In the genomic region with DNA sequence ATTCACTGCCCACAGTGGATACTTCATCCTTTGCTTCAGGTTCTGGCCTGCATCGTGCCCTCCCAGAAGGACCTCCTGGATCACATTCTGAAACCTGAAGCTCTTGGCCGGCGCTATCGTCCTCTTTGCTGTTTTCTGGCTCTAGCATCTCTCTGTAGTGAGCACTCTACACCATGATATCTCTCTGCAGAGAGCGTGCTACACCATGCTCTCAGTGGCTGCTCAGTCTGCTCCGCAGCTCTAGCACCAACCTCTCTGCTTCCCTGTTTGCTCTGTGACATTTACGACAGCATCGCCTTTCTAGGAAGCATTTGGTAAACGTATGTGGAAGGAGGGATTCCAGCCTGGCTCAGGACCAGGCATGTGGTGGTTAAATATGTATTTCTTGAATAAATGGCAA, we compare ENCODE assay signal across 12 mouse cellular contexts.
DNase-seq lines count a peak whose midpoint lies in the region; ATAC-seq and TF ChIP-seq lines count a peak whose summit lies in the region.
"Had no signal": no experiment of that assay in that cellular context is flagged by ENCODE, and none has a peak within 500 bp of the region (broad histone marks: within the 10 kb centered on the region; RNA-seq: fewer than 3 reads in every experiment).

No protein-coding gene starts in this region.

- no peak for TF ChIP-seq POLR2A in kidney, adult 2 months (IDR thresholded peaks at IDR 0.05; ENCODE audit: low read depth, low read length)
- no peak for TF ChIP-seq POLR2A in limb, embryonic 14.5 days (IDR thresholded peaks at IDR 0.05; ENCODE audit: borderline replicate concordance, extremely low read depth, insufficient read depth, insufficient read length)

- no peak overlapping the region for H3K4me3 ChIP-seq in kidney, embryonic 14.5 days (ENCODE audit: low read length)
- H3K4me3 ChIP-seq in kidney, adult 2 months (ENCODE audit: insufficient read depth, low read depth, low read length) = no peak overlapping the region
- H3K4me3 ChIP-seq in neural tube, embryonic 12.5 days = no peak overlapping the region
- no peak overlapping the region for H3K4me3 ChIP-seq in limb, embryonic 14.5 days (replicated peaks; ENCODE audit: low read length)
- H3K4me3 ChIP-seq: erythroblast, embryonic 14.5 days had no signal

- H3K27ac ChIP-seq in kidney, embryonic 14.5 days (ENCODE audit: low read depth, low read length) = peak overlapping the region; percentile 25; the same call in 1 of the 2 replicates
- H3K27ac ChIP-seq in kidney, adult 2 months (ENCODE audit: insufficient read depth, low read depth, low read length) = no peak overlapping the region
- H3K27ac ChIP-seq in neural tube, embryonic 12.5 days = no peak overlapping the region
- H3K27ac ChIP-seq in limb, embryonic 14.5 days (replicated peaks; ENCODE audit: low read depth, low read length) = no peak overlapping the region

- no peak for ATAC-seq in kidney, embryonic 14.5 days (ENCODE audit: low FRiP score, low TSS enrichment)
- no peak for ATAC-seq in neural tube, embryonic 12.5 days (ENCODE audit: low FRiP score, low read depth)
- no peak for ATAC-seq in limb, embryonic 14.5 days (ENCODE audit: low FRiP score, low read depth)
- ATAC-seq in cerebellum, adult (ENCODE audit: insufficient number of reproducible peaks, low FRiP score, low TSS enrichment) = no peak
- ATAC-seq: inflammation-experienced regulatory T-cells, adult 6 months had no signal

- peaks cover 18% of the 10 kb centered on the region for H3K4me1 ChIP-seq in kidney, embryonic 14.5 days (ENCODE audit: control insufficient read depth, insufficient read depth, low read length)
- H3K4me1 ChIP-seq in kidney, adult 2 months (ENCODE audit: control insufficient read depth, insufficient read depth, low read length) = no peaks in the 10 kb centered on the region
- H3K4me1 ChIP-seq in neural tube, embryonic 12.5 days = peaks cover 23% of the 10 kb centered on the region
- H3K4me1 ChIP-seq in limb, embryonic 14.5 days (ENCODE audit: control insufficient read depth, insufficient read depth, low read length) = peaks cover under 1% of the 10 kb centered on the region; the same call in 1 of the 2 replicates

- no peaks in the 10 kb centered on the region for H3K9me3 ChIP-seq in kidney, embryonic 14.5 days (ENCODE audit: control insufficient read depth, low read length)
- H3K9me3 ChIP-seq in neural tube, embryonic 12.5 days = no peaks in the 10 kb centered on the region
- H3K9me3 ChIP-seq in limb, embryonic 14.5 days (ENCODE audit: control insufficient read depth, low read length) = no peaks in the 10 kb centered on the region

- intact Hi-C loops in left cerebral cortex, postnatal 36 days (cut with DNase I) = loop anchor here (5.0 to 10.0 kb wide), 4 partner anchors 79 to 828 kb away; no protein-coding TSS in a partner anchor

- 58% methylated on average over 9 of the region's 9 CpGs for WGBS in kidney, embryonic 14.5 days
- 82% methylated on average over 9 of the region's 9 CpGs for WGBS in kidney, adult 2 months
- 76% methylated on average over 9 of the region's 9 CpGs for WGBS in neural tube, embryonic 12.5 days
- whole genome bisulfite sequencing in limb, embryonic 14.5 days = 40% methylated on average over 9 of the region's 9 CpGs

- TF ChIP-seq CTCF in kidney, adult 2 months (conservative IDR thresholded peaks at IDR 0.05; ENCODE audit: insufficient read depth, insufficient read length, low read depth, low read length) = no peak

- no peaks in the 10 kb centered on the region for H3K27me3 ChIP-seq in kidney, embryonic 14.5 days (ENCODE audit: control insufficient read depth, insufficient read depth, low read length)
- no peaks in the 10 kb centered on the region for H3K27me3 ChIP-seq in kidney, adult 2 months (replicated peaks; ENCODE audit: control insufficient read depth, insufficient read depth, low read length)
- H3K27me3 ChIP-seq in neural tube, embryonic 12.5 days (replicated peaks) = no peaks in the 10 kb centered on the region
- H3K27me3 ChIP-seq in limb, embryonic 14.5 days (ENCODE audit: control insufficient read depth, insufficient read depth, low read length) = peaks cover 4% of the 10 kb centered on the region; the same call in 1 of the 2 replicates

- no peak for DNase-seq in kidney, adult 2 months
- no peak for DNase-seq in neural tube, embryonic 10.5 days (ENCODE audit: extremely low spot score, low spot score)
- DNase-seq in limb, embryonic 14.5 days (ENCODE audit: low spot score) = no peak
- no peak for DNase-seq in cerebellum, adult 8-10 months
- no peak for DNase-seq in left cerebral cortex, postnatal 36 days (ENCODE audit: low spot score in 2 of 2)
- DNase-seq: cerebellum, postnatal 36 days; gastrocnemius, postnatal 25 days had no signal

- no peaks in the 10 kb centered on the region for H3K36me3 ChIP-seq in kidney, embryonic 14.5 days (ENCODE audit: control insufficient read depth, insufficient read depth, low read length)
- H3K36me3 ChIP-seq in kidney, adult 2 months (ENCODE audit: control insufficient read depth, insufficient read depth, low read length) = no peaks in the 10 kb centered on the region; the same call in 1 of the 2 replicates
- H3K36me3 ChIP-seq in neural tube, embryonic 12.5 days = no peaks in the 10 kb centered on the region
- peaks cover 7% of the 10 kb centered on the region; the same call in 1 of the 2 replicates for H3K36me3 ChIP-seq in limb, embryonic 14.5 days (ENCODE audit: control insufficient read depth, insufficient read depth, low read length)

- no peak overlapping the region for H3K9ac ChIP-seq in kidney, embryonic 14.5 days (ENCODE audit: low read depth, low read length)
- no peak overlapping the region for H3K9ac ChIP-seq in neural tube, embryonic 12.5 days
- no peak overlapping the region for H3K9ac ChIP-seq in limb, embryonic 14.5 days (ENCODE audit: low read depth, low read length, severe bottlenecking)

- H3K4me2 ChIP-seq in kidney, embryonic 14.5 days (replicated peaks; ENCODE audit: low read depth, low read length) = no peak overlapping the region
- 0 out of 2 replicates have a peak overlapping the region, but pooled peaks have one; percentile 13 for H3K4me2 ChIP-seq in neural tube, embryonic 12.5 days (replicated peaks)
- H3K4me2 ChIP-seq in limb, embryonic 14.5 days (replicated peaks; ENCODE audit: low read depth, low read length, severe bottlenecking) = peak overlapping the region; percentile 39
